Mouse (Mus musculus): ENCODE results near the gene Gm12184.
"Not testable (repeated sequence)": the region's sequence is repeated elsewhere in the genome, so short reads cannot be mapped to it uniquely, and the experiment has no call there.

The Gm12184 gene

DNA sequence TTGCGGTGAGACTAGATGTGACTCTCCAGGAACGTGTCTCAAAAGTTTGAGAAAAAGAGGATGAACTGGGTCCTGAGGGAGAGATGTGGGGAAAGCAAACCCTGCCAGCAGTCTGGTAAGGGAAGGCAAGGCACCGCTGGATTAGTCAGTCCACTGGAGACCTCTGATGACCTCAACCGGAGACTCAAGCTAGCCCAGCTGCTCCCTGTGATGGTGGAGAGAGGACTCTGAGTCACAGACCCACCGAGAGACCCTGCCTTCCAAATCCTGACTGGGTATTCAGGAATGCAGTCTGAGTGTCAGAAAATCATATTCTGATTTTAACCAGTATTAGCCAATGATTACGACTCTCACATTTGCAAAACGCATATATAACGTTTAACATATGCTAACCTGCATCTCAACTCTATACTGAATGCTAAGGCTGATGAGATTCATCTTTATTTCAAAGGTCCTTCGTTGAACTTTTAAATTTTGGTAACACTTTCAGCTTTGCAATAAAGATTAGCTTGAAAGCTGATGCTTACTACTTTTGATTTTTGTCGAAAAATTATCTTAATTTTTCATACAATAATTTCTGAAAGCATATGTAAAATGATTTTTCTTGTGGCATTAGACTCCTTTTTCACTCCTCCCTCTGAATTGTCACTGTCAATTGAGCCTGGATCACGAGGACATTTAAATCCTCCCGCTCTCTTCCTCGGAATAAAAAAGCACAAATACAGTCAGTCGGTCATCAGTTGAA, 3.5 kb downstream of the Gm12184 start:
- DNase-seq (ENCODE audit: low spot score in 2 of 2), result no peak

DNA sequence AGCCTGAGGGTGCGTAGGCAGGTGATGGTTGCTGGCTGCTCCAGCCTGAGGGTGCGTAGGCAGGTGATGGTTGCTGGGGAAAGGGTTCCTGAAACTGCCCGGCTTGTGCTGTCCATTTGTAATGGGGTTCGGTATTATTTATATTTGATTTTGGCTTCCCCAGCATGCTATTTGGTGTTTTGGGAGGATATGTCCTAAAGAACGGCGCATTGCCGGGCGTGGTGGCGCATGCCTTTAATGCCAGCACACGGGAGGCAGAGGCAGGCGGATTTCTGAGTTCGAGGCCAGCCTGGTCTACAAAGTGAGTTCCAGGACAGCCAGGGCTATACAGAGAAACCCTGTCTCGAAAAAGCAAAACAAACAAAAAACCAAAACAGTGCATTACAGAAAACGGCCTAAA, 5.2 kb downstream of the Gm12184 start:
- not testable (repeated sequence) for DNase-seq (ENCODE audit: low spot score in 2 of 2)

DNA sequence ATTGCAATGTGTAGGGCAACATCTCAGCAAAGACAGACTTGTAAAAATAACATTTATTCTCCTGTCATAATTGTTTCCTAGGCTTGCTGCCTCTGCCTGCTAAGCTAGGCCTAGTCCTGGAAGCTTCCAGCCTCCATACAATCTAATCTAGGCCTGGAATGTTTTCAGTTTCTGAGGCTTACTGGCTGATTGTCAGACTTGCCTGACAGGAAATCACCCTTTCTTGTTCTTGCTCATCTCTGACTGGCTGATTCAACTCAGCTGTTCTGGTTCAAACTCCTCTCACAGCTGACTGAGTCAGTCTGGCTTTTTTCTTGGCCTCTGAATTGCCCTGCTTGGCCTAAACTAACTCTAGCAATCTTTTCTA, 6.2 kb downstream of the Gm12184 start:
- no peak for DNase-seq (ENCODE audit: low spot score in 2 of 2)

DNA sequence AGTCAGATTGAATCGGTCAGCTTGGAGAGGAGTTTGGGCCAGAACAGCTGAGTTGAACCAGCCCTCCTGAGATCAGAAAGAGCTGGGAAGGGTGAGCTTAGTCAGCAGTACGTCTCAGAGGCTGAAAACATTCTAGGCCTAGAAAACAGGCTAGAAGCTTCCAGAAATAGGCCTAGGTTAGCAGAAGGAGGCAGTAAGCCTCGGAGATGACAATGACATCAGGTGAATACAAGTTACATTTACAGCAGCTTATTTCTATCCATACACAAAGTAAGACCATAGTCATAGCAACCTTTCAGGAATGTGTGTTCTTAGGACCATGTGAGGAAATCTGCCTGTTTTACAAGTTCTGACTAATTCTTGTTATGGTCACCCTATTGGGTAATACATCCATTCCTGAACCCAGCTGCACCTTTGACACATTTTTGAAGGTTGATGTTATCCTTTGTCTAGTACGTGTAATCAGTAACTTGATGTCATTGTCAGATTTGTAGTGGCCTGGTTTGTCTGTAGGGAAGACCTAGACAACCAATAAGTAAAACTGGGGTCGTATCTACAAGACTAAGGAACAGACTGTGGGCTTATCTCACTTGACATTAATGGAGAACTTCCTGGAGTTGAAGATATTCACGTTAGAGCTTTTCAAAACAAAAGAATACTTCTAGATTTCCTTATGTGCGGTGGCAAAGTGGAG, 6.7 kb downstream of the Gm12184 start:
- no peak for DNase-seq (ENCODE audit: low spot score in 2 of 2)

DNA sequence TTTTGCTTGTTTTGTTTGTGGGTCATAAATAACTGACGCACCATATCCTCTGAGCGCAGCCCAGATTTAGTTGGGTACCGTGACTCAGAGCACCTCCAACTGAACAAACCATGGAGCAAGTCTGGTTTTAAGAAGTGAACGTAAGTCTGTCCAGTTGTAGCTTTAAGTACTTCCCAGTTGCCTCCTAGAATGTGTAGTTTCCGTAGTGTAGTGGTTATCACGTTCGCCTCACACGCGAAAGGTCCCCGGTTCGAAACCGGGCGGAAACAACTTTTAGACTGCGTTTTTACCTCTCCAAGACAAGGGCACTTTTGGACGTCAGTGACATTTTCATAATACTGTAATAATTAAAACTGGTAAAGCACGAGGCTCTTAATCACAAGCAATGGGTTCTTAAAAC, 8.1 kb downstream of the Gm12184 start:
- peak; percentile 92 to 96 for DNase-seq (ENCODE audit: low spot score in 2 of 2)

DNA sequence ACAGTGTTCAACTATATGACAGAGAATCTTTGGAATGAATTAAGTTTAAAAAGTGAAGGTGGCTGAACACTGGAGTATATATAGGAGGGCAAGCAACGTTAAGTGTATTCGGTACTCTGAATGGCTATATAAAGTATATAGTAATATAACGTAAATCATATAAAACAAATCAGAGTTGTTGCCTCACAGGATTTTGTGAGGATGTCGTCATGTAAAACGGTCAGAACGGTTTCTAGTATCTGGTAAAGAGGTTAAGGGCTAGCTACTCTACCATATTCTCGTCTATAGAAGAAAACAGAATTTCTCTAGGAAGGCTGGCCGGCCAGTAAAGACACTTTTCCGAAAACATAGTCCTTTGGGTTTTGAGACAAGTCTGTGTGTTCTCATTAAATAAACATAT, 8.7 kb downstream of the Gm12184 start:
- DNase-seq (ENCODE audit: low spot score in 2 of 2), result no peak

DNA sequence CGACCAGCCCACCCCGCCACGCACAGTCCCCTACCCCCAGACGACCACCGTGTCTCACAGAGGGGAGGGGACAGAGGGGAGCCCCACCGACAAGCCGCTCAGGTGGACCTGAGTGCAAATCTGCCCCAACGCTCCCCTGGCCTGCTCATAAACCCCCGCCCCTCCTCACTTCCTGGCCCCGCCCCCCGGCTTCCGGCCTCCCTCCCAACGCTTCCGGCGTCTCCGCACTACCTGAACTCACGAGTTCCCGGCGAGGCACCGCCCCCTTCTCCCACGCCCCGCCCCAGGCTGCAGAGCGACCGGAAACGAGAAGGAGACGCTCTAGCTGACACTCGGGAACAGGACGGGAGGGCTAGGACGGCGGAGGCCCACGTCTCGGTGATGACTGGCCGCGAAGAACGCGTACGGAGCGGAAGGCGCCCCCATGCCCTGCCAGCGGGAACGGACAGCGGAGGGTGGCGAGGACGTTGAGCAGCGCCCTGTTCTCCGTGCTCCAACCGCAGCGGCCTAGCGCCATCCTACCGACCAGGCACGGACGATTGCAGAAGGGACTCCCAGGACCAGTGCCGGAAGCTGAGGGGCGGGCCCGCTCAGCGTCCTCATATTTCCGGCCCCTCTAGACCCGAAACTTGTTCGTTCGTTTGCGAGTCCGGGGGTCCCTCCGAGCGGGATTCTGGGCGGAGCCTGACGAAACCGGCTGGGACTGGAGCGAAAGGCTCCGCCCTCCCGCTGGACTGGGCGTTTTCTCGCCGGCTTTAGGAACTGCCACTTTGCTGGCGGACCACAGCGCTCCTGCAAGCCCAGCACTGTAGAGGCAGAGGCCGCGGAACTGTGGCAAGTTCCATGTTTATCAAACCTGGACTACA, 9.4 kb downstream of the Gm12184 start, which contains the start of gene Trim41:
TSS of gene Trim41 (minus strand) at position 554 of the 866 bp plus-strand sequence.
- peak; percentile 98 to 99 for DNase-seq (ENCODE audit: low spot score in 2 of 2)

DNA sequence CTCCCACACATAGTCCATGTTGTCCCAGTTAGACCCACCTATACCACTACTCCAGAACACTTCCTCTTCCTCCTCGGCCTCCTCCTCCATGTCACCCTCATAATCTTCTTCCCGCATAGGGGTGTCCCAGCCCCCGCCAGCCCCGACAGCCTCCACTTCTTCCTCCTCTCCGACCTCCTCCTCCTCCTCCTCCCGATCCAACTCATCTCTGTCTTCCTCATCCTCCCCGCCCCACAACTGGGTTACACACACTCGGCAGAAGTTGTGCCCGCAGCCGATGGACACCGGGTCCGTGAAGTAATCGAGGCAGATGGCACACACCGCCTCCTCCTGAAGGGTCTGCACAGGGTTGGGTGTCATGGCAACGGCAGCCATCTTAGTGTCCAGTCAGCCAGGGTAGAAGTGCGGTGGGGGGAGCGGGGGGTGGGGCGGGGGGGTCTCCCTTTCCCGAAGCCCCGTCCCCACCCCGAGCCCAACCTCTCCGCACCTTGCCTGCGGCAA, 10.1 kb downstream of the Gm12184 start:
- peak; percentile 35 to 45 for DNase-seq (ENCODE audit: low spot score in 2 of 2)

DNA sequence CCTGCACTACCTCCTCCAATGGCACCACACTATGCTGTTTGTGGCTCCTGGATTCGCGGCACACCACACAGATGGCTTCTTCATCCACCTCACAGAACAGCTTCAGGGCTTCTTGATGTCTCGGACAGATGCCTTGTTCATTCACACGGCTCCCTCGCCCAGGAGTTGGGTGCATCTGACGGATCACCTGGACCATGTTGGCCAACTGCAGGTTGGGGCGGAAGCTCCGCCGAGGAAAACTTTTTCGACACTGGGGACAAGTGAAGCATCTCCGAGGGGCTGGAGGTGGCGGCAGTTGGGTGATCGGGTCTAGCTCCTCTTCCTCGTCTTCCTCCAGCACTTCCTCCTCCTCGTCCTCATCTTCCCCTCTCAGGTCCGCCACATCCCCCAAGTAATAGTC, 10.6 kb downstream of the Gm12184 start:
- no peak for DNase-seq (ENCODE audit: low spot score in 2 of 2)

DNA sequence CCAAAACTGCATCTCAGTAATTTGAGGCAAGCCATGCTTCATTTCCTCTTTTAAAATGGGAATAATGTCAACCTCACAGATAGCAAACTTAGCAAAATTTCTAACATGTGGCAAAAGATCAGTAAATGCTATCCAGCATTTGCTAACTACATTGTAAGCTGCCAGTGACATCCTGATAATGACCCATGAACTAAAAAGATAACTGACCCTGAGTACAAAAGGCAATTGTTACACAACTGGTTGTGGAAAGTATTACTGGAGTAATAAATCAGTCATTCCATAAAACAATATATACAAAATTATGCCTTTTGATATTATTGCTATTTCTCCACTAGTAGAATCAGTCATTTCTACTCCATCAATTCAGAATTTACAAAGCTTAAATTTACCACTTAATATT, 12.7 kb downstream of the Gm12184 start:
- DNase-seq (ENCODE audit: low spot score in 2 of 2), result no peak

DNA sequence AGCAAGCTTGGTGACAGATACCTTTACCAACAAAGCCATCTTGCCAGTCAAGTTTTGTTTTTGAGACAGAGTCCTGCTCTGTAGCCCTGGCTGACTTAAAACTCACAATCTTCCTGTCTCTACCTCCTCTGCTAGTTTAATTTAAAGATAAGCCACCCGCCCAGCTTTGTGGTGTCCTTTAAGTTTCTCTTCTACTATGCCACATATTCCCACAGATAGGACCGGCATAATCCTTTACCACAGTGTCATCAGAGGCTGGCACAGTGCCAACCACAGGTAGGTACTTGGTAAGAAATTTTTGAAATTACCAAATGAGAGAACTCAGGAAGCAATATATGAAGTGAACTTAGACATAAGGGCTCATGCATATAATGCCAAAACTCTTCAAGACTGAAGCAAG, 16.3 kb downstream of the Gm12184 start:
- DNase-seq (ENCODE audit: low spot score in 2 of 2), result no peak

DNA sequence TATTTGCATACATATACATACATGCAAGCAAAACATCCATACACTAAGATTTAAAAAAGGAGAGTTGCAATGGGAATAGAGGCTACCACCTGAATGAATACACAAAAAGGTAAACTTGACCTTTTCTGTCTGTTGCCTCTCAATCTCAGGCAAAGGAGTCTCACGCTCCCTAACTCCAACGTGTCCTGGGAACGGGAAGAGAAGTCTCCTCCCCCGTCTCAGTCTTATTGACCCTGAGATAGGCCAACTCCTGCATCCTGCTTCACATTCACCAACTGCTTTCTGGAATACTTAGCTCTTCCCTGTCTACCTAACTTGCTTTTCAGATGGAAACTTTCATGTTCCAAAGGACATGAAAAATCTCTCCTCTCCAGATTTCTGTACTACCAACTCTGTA, 17.0 kb downstream of the Gm12184 start:
- DNase-seq (ENCODE audit: low spot score in 2 of 2), result no peak

DNA sequence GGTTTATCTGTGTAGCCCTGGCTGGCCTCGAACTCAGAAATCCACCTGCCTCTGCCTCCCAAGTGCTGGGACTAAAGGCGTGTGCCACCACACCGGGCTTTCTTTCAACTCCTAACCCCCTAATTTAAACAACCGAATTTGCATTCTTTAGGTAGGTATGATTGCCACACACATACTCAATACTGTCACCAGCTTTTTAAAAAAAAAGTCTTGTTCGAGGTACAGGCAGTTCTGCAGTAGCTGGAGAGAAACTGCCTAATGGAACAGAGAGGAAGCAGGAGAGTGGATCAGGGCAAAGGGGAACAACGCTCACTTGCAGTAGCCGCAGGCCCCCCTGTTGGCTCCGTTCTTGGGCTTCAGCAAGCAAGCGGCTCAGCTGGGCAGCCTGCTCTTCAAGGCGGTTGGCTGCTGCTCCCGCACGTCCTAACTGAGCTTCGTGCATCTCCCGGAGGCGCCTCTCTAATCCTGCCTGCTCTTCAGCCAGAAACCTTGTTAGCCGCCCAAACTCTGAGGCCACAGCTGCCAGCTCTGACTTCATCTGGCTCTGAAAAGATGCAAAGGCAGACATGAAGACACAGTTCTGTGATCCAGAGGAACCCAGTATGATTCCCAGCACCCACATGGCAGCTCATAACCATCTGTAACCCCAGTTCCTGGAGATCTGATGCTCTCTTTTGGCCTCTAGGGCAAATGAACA, 17.6 kb downstream of the Gm12184 start:
- DNase-seq (ENCODE audit: low spot score in 2 of 2), result no peak

DNA sequence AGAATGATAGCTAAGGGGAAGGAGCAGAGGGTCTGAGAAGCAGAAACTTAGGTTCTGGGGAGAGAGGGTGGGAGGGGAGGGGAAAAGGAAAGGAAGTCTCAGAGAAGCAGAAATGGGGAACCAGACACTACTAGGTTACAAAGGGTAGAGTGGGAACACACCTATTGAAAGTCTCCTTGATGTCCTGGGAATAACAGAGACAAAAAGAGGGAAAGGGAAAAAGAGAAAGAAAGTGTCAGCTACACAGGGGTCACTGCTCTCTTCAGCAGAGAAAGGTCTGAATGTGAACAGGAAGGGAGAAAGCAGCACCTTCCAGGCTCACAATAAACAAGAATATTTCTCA, 18.2 kb downstream of the Gm12184 start:
- no peak for DNase-seq (ENCODE audit: low spot score in 2 of 2)

DNA sequence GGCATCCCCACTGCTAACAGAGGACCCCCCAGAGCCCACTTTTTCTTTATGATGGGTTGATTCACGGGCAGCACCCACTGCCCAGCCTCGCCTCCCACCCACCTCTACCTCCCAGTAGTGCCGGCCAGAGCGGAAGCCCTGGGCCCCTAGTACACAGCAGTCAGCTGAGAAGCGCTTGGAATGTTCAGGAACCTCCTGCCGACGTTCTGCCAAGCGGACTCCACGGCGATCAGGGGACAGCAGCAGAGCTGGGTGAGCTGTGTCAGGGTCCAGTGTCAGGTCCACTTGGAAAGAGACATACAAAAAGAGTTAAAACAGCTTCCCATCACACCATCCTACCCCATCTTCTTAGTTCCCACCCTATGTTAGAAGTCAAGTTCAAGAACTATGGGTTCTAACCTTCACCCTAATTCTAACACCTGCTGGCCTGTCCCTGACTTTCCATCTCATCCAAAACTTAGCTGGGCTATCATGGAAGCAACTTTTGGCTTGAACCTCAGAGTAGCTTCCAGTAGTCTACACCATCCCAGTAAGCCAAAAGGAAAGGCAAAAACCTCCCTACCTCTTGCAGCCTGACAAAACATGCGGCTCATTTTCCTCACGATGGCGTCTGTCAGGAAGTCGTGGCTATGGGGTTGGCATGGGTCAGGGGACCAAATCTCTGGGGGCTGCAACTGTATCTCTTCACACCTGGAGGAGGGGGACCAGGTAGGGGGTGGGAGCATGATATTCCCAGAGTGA, 18.7 kb downstream of the Gm12184 start:
- no peak for DNase-seq (ENCODE audit: low spot score in 2 of 2)

DNA sequence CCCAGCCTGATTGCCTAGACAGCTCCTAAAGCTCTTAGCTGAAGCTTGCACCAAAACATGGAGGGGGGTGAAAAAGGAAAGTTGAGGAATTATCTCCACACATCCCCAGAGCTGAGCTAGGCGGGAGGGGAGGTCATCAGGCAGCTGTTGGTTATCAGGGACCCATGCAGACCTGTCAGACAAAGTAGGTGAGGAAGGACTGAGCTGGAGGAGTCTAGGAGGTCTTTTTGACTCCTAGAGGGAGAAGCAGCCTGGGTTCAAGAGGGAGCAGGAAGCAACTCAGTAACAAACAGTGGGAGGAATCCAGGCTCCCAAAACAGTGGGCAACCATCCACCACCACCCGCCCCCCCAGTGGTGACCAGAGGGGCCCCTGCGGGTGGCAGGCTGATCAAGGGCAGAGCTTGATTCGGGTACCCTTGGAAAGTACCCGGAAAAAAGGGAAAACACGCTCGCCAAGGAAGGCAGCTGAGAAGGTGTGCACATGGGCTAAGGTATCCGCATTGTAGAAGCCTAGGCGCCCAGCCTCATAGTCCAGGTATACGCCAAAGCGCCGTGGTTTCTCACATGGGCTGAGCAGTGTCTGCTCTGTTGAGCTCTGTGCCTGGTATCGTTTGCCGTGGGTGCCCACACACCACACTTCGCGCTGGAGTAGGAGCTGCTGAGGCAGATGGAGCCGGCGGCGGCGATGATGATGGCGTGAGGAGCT, 19.4 kb downstream of the Gm12184 start:
- peak; percentile 47 to 54 for DNase-seq (ENCODE audit: low spot score in 2 of 2)

DNA sequence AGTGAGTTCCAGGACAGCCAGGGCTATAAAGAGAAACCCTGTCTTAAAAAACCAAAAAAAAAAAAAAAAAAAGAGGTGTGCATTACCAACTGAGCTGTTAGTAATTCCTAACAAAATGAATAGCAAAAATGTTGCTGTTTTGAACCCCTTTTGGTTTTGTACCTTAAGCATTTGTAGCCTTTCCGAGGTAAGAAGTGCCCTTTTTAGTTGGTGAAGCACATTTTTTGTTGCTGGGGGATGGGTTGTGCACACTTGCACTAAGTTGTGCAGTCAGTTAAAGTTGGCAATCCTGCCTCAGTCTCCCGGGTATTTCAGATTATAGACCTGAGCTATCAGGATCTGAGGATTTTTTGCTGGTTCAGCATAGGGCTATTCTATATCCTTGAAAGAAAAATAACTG, 21.5 kb downstream of the Gm12184 start:
- DNase-seq (ENCODE audit: low spot score in 2 of 2), result no peak

DNA sequence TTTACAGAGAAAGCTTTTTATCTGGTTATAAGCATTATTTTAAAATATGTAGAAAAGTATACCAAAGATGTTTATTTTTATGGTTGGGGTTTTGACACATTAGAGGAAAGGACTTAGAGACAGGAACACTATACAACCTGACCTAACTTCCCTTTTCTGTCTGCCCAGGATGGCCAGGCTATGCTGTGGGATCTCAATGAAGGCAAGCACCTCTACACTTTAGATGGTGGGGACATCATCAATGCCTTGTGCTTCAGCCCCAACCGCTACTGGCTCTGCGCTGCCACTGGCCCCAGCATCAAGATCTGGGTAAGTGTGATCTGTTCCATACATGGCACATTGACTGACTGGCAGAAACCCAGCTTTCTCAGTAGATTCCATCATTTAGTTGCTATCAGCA, 22.5 kb downstream of the Gm12184 start:
- DNase-seq (ENCODE audit: low spot score in 2 of 2), result no peak

DNA sequence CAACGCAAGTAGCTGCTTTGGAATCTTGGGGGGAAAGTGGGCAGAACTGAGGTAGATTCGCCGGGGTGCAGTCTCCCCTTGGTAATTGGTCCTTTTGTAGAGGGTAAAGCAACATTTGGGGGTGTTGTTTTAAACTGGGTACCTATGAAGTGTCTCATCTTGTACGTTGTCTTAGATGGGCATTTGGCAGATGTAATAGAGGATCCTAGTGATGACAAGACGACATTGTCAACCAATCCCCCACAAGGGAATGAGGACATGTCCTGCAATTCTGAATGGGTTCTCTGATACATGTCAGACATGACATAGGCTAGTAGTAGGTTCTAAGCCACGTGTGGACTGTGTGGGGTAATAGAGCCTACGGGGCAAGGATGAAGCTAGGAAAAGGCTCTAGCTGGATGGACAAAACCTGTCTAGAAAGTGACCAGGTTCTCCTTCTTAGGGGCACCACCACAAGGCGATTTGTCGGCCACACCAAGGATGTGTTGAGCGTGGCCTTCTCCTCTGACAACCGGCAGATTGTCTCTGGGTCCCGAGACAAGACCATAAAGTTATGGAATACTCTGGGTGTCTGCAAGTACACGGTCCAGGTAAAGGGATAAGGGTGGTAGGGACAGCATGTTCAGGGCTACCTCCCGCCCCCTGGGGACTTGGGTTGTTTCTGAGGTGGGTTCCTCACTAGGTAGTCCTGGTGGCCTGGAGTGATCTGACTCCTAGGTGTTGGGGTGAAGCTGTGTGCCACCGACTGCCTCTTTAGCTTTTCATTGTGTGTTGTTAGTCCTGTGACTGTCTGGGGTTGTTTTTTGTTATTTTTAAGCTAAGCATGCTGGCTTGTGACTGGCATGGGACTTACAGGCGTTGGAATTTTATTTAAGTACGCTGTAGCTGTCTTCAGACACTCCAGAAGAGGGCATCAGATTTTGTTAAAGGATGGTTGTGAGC, 24.4 kb downstream of the Gm12184 start:
- DNase-seq (ENCODE audit: low spot score in 2 of 2), result no peak
